Mouse (Mus musculus) G1E (cell line): Measurements from ENCODE around the gene Gm11733. TPM values are rescaled to one million over a fixed set of nuclear protein-coding genes. Genes with fewer than 3 reads are reported as not detected.

Experiments
- ATAC-seq: 2 replicates; pipeline ENCODE4 v1.8.0; 2016; ENCODE audit warnings: mild to moderate bottlenecking; ENCODE audit not compliant: insufficient number of reproducible peaks, poor library complexity, low FRiP score, severe bottlenecking; ENCODE audit errors: extremely low read depth
- DNase-seq: peaks from one replicate; pipeline ENCODE4 v3.0.0; 2012; ENCODE audit warnings: low spot score
- H3K27me3 ChIP-seq: 2 replicates; pipeline ENCODE4 v1.6.1; 2012; ENCODE audit warnings: mild to moderate bottlenecking, low read length, inconsistent platforms; ENCODE audit not compliant: insufficient read depth
- H3K36me3 ChIP-seq: replicated peaks from 2 replicates; pipeline ENCODE3; 2012; ENCODE audit warnings: mild to moderate bottlenecking, inconsistent platforms
- H3K4me1 ChIP-seq: 2 replicates; pipeline ENCODE4 v1.6.1; 2012; ENCODE audit warnings: low read depth, low read length, inconsistent platforms, mixed read lengths; ENCODE audit not compliant: insufficient read depth
- H3K4me3 ChIP-seq: 2 replicates; pipeline ENCODE4 v1.5.1; 2012; ENCODE audit warnings: low read depth, mild to moderate bottlenecking, inconsistent platforms, low read length, moderate library complexity, mixed read lengths
- H3K9me3 ChIP-seq: replicated peaks from 2 replicates; pipeline ENCODE4 v1.6.1; 2012; ENCODE audit warnings: inconsistent platforms
- CTCF ChIP-seq: IDR thresholded peaks from 2 replicates; pipeline ENCODE4 v1.5.1; 2012; ENCODE audit warnings: low read depth, low read length, inconsistent platforms, mixed read lengths
- GATA1 ChIP-seq: IDR thresholded peaks from 2 replicates; pipeline ENCODE4 v1.6.1; 2012; ENCODE audit warnings: borderline replicate concordance, low read length, inconsistent platforms, mixed read lengths
- GATA2 ChIP-seq: IDR thresholded peaks from 2 replicates; pipeline ENCODE4 v1.6.1; 2012; ENCODE audit warnings: low read depth, low read length, inconsistent platforms, borderline replicate concordance
- POLR2AphosphoS5 ChIP-seq: IDR thresholded peaks from 2 replicates; pipeline ENCODE4 v1.6.1; 2012; ENCODE audit warnings: low read depth, low read length, inconsistent platforms; ENCODE audit not compliant: insufficient replicate concordance
- TAL1 ChIP-seq: conservative IDR thresholded peaks from 2 replicates; pipeline ENCODE4 v1.6.1; 2012; ENCODE audit warnings: low read depth, low read length, inconsistent platforms, mixed read lengths
- polyA plus RNA-seq: library from polyadenylated mRNA; stranded (reverse); fragments of >175 nt; gene quantifications from 2 replicates; pipeline ENCODE4 v1.2.3, GENCODE M21; 2012
- total RNA-seq, 2 experiments: library from RNA; stranded (forward) in 1 of 2; stranded (reverse) in 1 of 2; fragments of 200-1000 nt in 1 of 2; fragments of >200 nt in 1 of 2; fragmentation: Nextera tagmentation in 1 of 2; gene quantifications; 2 replicates each; pipeline ENCODE4 v1.2.3; 2014 to 2017

The Gm11733 gene
- total and polyA plus RNA-seq, 3 experiments, result 0.05 TPM; not detected in 2

DNA sequence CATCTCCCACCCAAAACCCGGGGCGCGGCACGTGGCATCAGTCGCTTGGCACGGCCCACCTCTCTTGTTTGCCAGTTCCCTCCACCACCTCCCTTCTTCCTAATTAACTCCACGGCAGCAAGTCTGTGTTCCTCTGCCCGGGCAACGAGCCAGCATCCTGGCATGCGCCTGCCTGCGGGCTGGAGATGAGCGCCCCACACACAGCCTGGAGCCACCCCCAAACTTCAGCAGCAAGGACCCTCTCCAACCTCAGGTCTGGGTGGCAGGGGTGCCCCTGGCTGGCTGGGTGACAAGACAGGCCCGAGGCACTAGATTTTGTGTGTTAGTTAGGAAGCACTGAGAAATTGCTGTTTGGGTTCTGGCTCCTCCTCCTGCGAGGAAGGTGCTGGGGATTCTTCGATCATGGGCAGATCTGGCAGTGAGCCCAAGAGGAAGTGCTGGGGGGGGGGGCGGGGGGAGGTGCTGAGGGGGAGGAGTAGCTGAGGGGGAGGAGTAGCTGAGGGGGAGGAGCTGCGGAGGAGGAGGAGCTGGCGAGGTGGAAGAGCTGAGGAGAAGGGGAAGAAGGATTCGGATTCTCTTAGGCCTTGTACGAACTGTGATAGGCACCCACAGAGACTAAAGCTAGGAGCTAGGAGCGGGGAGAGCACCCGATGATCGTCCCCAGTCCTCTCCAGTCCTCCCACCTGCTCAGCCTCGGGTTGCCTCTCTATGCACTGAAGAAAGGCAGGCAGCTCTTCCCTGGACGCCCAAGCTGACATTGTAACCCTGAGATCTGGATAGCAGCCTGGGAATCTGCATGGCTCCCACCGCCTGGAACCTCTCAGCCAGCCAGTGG is 1.3 kb upstream of the Gm11733 start:
- Histone ChIP-seq H3K27me3 (no peaks in the 10 kb centered on the region), H3K4me3 (no peak overlapping the region), H3K36me3 (no peaks in the 10 kb centered on the region), H3K4me1 (no peaks in the 10 kb centered on the region), H3K9me3 (no peaks in the 10 kb centered on the region)
- TF ChIP-seq GATA1 (no peak), TAL1 (no peak), GATA2 (no peak), POLR2AphosphoS5 (no peak), CTCF (no peak)
- ATAC-seq (no peak), DNase-seq (no peak)

DNA sequence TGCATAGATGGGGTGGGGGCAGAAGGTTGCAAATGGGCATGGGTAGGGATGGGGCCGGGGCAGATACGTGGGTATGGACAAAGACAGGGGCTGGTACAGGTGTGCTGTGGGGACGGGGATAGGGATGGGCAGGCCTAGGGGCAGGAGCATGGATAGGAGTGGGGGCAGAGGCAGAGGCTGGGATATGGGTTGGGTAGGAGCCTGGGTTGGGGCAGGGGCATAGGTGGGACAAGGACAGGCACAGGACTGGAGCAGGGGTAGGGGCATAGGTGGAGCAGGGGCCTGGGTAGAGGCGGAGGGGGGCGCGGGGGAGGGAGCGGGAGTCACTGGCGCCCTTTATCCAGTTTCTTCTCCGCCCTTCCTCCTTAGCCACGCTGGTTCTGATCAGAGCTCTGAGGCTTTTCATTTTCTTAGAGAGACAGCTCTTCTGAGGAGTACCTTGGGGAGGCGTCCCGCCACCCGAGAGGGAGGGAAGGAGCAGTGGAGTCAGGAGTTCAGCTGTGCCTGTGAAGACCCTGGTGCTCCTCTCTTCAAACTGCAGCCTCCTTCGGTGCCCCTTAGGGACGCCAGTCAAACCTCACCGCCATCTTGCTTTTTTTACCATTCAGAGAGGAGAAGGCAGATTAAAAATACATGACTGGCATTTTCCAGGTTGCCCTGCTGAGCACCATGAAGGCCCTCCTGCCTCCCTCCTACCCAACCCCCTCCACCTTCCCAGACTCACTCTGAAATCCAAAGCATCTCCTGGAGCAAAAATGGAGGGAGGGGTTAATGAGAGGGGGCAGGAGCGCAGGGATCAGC is 7.4 kb downstream of the Gm11733 start:
- TF ChIP-seq GATA2 (no peak), TAL1 (no peak), POLR2AphosphoS5 (no peak), CTCF (no peak), GATA1 (no peak)
- DNase-seq (no peak), ATAC-seq (no peak)
- H3K4me1 ChIP-seq, result no peaks in the 10 kb centered on the region
- H3K4me3 ChIP-seq, result no peak overlapping the region
- H3K36me3 ChIP-seq, result no peaks in the 10 kb centered on the region
- no peaks in the 10 kb centered on the region for H3K9me3 ChIP-seq
- H3K27me3 ChIP-seq, result 0 out of 2 replicates have a peak, but pooled peaks cover 2% of the 10 kb centered on the region

DNA sequence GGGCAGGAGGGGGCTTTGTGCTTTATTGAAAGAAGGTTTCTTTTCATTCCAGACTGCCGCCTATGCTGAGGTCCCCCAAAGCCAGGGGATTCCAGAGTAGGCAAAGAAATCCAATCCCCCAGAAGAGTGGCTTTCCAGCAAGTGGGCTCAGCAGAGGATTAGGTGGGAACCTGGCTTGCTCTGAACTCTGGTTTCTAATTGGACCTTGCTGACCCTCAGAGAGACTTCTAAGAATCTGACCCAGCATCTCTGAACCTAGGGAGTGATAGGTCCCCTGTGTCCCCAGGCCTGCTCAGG is 8.0 kb downstream of the Gm11733 start:
- Histone ChIP-seq H3K36me3 (no peaks in the 10 kb centered on the region), H3K4me3 (no peak overlapping the region), H3K27me3 (peaks cover 2% of the 10 kb centered on the region; the same call in 1 of the 2 replicates), H3K9me3 (no peaks in the 10 kb centered on the region), H3K4me1 (no peaks in the 10 kb centered on the region)
- DNase-seq (no peak), ATAC-seq (no peak)
- TF ChIP-seq GATA1 (no peak), TAL1 (no peak), POLR2AphosphoS5 (no peak), GATA2 (no peak), CTCF (no peak)

DNA sequence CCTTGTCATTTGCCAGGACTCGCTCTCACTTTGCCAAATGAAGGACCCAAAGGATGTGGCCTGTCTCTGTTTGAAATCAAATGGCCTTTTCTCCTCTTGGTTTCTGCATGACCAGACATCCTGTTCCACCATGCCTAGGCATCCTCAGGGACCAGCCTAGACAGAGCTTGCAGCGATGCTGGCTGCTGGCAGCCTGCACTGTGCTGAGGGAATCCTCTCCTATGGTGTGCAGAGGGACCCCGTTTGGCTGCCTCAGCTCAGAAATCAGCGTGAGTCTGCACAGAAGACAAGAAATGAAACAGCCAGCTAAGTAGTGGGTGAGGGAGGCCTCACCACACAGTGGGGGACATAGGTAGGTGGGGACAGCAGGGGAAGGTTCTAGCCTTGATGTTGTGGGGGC is 12.6 kb downstream of the Gm11733 start:
- H3K4me3 ChIP-seq, result no peak overlapping the region
- no peaks in the 10 kb centered on the region for H3K36me3 ChIP-seq
- TF ChIP-seq GATA1, result no peak
- TF ChIP-seq TAL1, result no peak
- no peak for TF ChIP-seq POLR2AphosphoS5
- no peak for TF ChIP-seq CTCF
- no peak for TF ChIP-seq GATA2
- ATAC-seq, result no peak
- DNase-seq, result no peak
- peaks cover 8% of the 10 kb centered on the region for H3K9me3 ChIP-seq
- H3K4me1 ChIP-seq, result no peaks in the 10 kb centered on the region
- peaks cover 4% of the 10 kb centered on the region; the same call in 1 of the 2 replicates for H3K27me3 ChIP-seq

DNA sequence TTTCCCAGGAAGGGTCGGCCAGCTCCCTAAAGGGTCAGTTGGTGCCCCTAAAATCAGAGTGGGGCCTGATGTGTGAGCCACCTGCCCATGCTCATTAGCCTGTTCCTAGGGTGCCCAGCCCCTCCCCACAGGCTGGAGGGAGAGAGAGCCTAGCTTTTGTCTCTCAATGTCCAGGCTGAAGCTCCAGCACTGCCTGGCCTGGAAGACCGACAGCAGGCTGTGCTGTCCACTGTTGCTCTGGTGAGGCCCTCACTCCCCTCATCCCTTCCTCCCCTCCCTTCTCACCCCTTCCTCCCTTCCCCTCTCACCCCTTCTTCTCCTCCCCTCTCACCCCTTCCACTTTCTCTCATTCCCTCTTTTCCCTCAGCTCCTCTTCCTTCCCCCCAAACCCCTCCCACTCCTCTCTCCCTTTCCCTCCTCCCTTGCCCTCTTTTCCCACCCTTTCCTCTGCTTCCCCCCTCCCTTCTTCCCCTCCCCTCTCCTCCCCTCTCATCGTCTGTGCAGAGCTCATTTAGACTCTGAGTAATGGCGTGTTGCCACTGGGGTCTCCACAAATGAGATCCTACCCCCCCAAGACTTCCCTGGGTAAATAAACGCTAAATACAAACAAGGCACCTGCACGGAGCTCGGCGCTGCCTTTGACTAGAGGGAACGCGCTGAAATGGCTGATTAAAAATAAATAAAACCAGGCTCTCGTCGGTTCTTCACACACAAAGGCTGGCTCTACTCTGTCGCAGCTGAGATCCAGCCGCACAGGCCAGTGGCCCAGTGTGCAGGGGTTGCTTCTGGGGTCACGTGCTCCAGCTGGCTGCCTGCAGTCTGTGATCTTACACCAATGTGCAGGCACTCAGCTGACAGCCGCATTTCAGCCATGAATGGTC is 13.3 kb downstream of the Gm11733 start:
- no peak for ATAC-seq
- TF ChIP-seq GATA1 (no peak), POLR2AphosphoS5 (no peak), TAL1 (no peak), CTCF (no peak), GATA2 (no peak)
- Histone ChIP-seq H3K4me3 (no peak overlapping the region), H3K9me3 (peaks cover 8% of the 10 kb centered on the region), H3K4me1 (no peaks in the 10 kb centered on the region), H3K36me3 (no peaks in the 10 kb centered on the region), H3K27me3 (peaks cover 4% of the 10 kb centered on the region; the same call in 1 of the 2 replicates)
- no peak for DNase-seq

DNA sequence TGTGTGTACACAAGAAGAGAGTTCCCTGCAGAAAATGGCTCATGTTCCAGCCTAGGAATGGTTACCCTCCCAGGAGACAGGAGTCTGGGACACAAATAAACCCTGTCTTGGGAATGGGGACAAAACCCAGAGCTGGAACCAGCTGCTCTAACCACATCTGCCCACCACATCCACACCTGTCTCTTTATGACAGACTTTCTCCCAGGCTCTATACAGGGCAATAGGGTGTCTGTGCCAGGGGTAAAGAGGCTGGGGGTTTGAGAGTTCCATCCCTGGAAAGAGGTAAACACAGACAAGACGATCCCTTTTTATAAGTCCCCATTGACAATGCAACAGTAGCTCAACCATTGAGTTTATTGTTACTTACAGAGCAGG is 14.0 kb downstream of the Gm11733 start:
- Histone ChIP-seq H3K4me3 (no peak overlapping the region), H3K36me3 (no peaks in the 10 kb centered on the region), H3K4me1 (no peaks in the 10 kb centered on the region), H3K9me3 (peaks cover 8% of the 10 kb centered on the region), H3K27me3 (peaks cover 4% of the 10 kb centered on the region; the same call in 1 of the 2 replicates)
- no peak for ATAC-seq
- TF ChIP-seq POLR2AphosphoS5 (no peak), GATA2 (no peak), CTCF (no peak), TAL1 (no peak), GATA1 (no peak)
- no peak for DNase-seq
